Mouse (Mus musculus): ENCODE results near the gene Adam12.

Adam12 gene

GRCm38 (mm10) chr7:133923994-133924393, 308.0 kb downstream of the Adam12 start:
- DNase-seq, result peak; percentile 16

GRCm38 (mm10) chr7:133921291-133921690, 310.7 kb downstream of the Adam12 start:
- DNase-seq, result no peak

GRCm38 (mm10) chr7:133920724-133921123, 311.2 kb downstream of the Adam12 start:
- no peak for DNase-seq

GRCm38 (mm10) chr7:133919918-133920317, 312.0 kb downstream of the Adam12 start:
- peak; percentile 82 for DNase-seq

GRCm38 (mm10) chr7:133919306-133919705, 312.6 kb downstream of the Adam12 start:
- DNase-seq, result no peak

GRCm38 (mm10) chr7:133916230-133916629, 315.7 kb downstream of the Adam12 start:
- DNase-seq, result no peak

- no peak for DNase-seq
Observed at GRCm38 (mm10) chr7:133911881-133912280, 320.1 kb downstream of the Adam12 start.

GRCm38 (mm10) chr7:133909833-133910375, 322.0 kb downstream of the Adam12 start:
- DNase-seq, result no peak

GRCm38 (mm10) chr7:133908966-133909365, 323.0 kb downstream of the Adam12 start:
- DNase-seq, result no peak

- DNase-seq, result no peak
Observed at GRCm38 (mm10) chr7:133899391-133899790, 332.6 kb downstream of the Adam12 start.

GRCm38 (mm10) chr7:133891796-133892195, 340.1 kb downstream of the Adam12 start:
- DNase-seq, result no peak

- peak; percentile 19 for DNase-seq
Observed at GRCm38 (mm10) chr7:133891298-133891697, 340.6 kb downstream of the Adam12 start.

- no peak for DNase-seq
Observed at GRCm38 (mm10) chr7:133889986-133890385, 342.0 kb downstream of the Adam12 start.

- DNase-seq, result no peak
Observed at GRCm38 (mm10) chr7:133888926-133889920, 342.7 kb downstream of the Adam12 start.

GRCm38 (mm10) chr7:133884759-133885431, 347.1 kb downstream of the Adam12 start:
- peak; percentile 77 for DNase-seq

GRCm38 (mm10) chr7:133879761-133880160, 352.2 kb downstream of the Adam12 start:
- DNase-seq, result no peak

- DNase-seq, result no peak
Observed at GRCm38 (mm10) chr7:133876646-133877342, 355.2 kb downstream of the Adam12 start.

- DNase-seq, result no peak
Observed at GRCm38 (mm10) chr7:133876139-133876538, 355.8 kb downstream of the Adam12 start.

- DNase-seq, result no peak
Observed at GRCm38 (mm10) chr7:133872701-133873100, 359.2 kb downstream of the Adam12 start.

GRCm38 (mm10) chr7:133870265-133870664, 361.7 kb downstream of the Adam12 start:
- DNase-seq, result no peak

- DNase-seq, result no peak
Observed at GRCm38 (mm10) chr7:133863684-133864083, 368.3 kb downstream of the Adam12 start.

GRCm38 (mm10) chr7:133863151-133863550, 368.8 kb downstream of the Adam12 start:
- DNase-seq, result no peak

- DNase-seq, result no peak
Observed at GRCm38 (mm10) chr7:133862723-133863122, 369.2 kb downstream of the Adam12 start.
